Mouse (Mus musculus): ENCODE data around the gene Wdr37.
A peak's percentile ranks its signal among the peaks of the same experiment; 100 is the strongest.

GRCm38 (mm10) chr13:8847702-8848101, 24.0 kb downstream of the Wdr37 start:
- TF ChIP-seq POLR2A (IDR thresholded peaks at IDR 0.05; ENCODE audit: low read depth, low read length) (no peak), CTCF (IDR thresholded peaks at IDR 0.05; ENCODE audit: extremely low read depth, insufficient read depth, insufficient read length, insufficient replicate concordance) (peak; percentile 26; the same call in 1 of the 2 replicates)

All from spleen, adult 2 months (tissue).